Mouse (Mus musculus): ENCODE measurements around the gene Cenpm.

The Cenpm gene

DNA sequence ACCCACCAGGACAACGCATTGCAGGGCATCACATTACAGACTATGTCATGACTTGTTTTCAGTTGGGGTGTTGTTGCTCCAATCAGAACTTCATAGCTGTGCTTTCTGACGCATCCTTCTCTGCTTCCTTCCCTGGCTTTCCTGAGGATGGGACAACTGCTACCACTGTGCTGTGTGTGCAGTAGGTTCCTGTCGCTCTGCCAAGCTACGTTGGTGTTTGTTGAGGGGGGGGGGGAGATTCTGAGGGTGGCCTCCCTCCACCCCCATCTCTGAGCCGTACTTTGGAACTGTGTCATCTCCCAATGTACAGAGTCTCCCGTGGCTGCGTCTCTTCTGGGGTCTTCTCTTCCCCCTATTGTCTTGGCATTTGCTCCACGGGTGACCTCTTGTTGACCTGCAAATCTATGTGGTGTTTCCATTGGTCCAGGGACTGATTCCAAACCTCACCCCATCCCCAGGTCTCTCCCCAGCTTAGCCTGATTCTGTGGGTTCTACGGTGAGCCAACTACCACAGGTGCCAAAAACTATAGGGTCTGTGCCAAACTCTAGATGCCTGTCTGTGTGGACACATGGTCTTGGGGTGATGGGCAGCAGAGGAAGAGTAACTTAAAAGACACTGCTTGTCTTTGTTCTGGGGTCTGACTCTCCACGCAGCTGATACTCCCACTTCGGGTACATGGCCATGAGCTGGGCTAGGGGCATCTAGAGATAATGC, 29.1 kb downstream of the Cenpm start:
- no peak for DNase-seq (ENCODE audit: low spot score in 2 of 2)

- no peak for DNase-seq (ENCODE audit: low spot score in 2 of 2)
These were observed 31.3 kb downstream of the Cenpm start for GRCm38 (mm10) chr15:82213222-82213621.

DNA sequence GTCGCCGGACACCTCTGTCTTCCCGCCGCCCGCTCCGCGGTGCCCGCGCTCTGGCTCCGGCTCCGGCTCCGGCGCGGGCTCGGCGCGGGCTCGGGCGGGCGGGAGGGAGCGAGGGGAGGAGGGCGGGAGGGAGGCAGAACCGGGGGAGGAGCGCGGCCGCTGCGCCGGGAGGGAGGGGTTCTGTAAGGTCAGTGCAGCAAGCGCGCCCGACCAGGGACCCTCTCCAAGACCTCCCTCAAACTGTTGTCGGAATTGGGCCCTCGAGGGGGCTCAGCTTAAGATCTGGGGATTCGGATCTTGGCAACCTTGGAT, 31.8 kb downstream of the Cenpm start, which contains the start of gene Shisa8:
Shisa8 (minus strand) TSS at position 64 of the 312 bp plus-strand sequence.
- DNase-seq (ENCODE audit: low spot score in 2 of 2): no peak

DNA sequence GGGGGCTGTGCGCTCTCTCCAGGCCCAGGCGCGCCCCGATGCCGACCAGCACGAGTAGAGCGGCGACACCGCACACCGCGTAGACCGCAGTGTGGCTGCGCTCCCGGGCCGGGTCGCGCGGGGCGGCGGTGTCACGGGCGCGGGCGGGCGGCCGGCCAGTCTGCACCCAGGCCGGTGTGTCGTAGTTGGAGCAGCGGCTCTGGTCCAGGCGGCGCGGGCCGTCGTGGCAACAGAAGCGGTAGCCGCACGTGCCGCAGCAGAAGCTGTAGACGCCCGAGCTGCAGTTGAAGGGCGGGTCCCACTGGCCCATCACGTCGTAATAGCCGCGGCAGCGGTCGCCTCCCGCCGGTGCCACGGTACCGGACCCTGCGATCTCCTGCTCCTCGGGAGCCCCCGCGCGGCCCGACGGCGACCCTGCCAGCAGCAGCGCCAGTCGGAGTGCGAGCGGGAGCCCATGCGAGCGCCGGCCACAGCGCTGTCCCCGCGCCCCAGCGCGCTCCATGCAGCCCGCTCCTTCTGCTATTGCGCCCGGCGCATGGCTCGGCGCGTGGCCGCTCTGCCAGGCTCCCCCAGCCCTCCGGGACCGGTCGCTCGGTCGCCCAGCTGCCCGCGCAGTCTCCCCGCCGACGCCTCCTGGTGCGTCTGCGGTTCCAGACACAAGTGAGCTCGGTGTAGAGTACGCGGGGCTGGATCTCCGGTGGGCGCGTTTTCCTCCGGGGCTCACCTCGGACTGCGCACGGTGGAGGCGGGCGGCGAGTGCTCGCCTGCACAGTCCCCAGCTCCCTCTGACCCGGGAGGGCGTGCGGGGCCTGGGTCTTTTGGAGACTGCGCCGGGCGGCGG, 32.4 kb downstream of the Cenpm start:
- DNase-seq (ENCODE audit: low spot score in 2 of 2): no peak

DNA sequence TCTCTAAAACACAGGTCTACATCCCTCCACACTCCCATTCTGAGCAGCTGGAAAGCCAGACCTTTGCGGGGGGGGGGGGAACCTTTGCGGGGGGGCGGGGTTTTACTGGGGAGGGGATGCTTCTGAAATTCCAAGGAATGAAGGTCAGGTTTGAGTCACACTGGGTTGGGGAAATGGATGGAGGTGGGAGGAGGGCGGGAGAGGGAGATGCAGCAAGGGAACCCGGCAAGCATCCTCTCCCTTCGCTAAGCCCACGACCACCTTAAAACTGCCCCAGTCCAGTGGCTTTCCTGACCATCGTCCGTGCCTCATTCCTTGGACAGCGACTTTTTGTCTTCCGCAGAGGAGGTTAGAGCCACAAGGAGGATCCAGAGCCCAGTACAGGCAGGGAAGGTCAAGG, 33.3 kb downstream of the Cenpm start:
- no peak for DNase-seq (ENCODE audit: low spot score in 2 of 2)

DNA sequence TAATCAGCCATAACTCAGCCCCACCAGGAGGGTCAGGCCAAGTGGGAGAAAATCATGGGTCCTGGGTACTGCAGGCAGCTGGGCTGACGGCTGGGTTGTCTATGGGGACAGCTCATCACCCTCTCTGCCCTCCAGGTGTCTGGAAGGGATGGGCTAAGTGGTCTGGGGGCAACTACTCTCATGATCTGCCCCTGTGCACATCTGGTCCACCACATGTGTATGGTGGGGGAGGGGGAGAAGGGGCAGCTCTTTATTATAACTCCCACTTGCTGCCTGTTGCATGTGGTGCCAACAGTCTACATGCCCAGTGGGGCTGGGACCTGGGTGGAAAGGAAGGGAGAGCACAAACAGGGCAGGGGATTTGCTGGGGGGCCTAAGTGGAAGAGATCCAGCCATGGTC, 33.7 kb downstream of the Cenpm start:
- DNase-seq (ENCODE audit: low spot score in 2 of 2): no peak

- no peak for DNase-seq (ENCODE audit: low spot score in 2 of 2)
These were observed 35.1 kb downstream of the Cenpm start for GRCm38 (mm10) chr15:82209295-82210050.

DNA sequence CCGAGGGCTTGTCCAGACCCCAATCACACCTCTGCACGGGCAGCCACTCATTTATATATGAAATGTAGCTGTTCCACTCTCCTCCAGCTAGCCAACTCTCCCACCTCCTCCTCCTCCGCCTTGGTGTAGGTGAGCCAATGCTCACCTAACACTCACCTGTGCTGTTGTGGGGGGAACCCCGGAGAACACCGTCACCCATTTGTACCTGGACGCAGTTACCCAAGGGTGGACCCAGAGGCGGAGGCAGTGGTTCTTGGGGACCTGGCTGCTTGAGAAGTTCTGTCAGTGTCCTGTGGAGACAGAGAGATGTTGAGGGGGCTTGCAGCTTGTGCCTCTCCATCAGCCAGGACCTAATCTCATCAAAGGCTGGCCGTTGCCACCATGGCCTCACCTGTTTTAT, 36.2 kb downstream of the Cenpm start:
- no peak for DNase-seq (ENCODE audit: low spot score in 2 of 2)

DNA sequence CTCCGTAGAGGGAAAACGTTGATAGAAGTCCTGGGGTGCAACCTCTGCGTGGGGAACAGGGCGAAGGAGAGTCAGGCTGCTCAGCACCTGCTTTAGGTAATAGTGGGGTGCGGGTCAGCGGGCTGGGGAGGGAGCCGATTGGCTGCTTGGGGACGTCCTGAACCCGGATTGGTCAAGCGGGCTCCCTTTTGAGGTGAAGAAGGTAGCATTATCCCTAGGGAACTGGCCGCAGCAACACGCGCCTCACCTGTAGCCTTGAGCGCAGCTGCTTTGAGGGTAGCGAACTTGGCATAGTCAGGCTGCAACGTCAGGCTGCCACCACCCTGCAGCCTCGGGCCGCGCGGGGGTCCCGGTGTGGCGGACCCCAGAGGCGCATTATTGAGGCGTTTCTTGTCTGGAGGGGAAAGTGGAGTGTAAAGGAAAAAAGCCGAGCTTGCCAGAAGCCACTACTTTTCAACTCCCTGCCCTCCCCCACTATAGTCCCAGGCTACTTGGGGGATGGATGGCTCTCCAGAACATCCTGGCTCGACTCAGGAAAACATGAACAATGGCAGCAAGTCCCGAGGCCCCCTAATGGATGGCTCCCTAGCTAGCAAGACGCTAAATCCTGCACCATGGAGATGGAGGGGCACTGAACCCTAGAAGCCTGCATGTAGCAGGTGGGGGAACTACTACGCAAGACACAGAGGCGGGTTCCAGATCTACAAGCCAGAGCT, 36.9 kb downstream of the Cenpm start:
- no peak for DNase-seq (ENCODE audit: low spot score in 2 of 2)

- no peak for DNase-seq (ENCODE audit: low spot score in 2 of 2)
These were observed 37.5 kb downstream of the Cenpm start for GRCm38 (mm10) chr15:82207105-82207459.

DNA sequence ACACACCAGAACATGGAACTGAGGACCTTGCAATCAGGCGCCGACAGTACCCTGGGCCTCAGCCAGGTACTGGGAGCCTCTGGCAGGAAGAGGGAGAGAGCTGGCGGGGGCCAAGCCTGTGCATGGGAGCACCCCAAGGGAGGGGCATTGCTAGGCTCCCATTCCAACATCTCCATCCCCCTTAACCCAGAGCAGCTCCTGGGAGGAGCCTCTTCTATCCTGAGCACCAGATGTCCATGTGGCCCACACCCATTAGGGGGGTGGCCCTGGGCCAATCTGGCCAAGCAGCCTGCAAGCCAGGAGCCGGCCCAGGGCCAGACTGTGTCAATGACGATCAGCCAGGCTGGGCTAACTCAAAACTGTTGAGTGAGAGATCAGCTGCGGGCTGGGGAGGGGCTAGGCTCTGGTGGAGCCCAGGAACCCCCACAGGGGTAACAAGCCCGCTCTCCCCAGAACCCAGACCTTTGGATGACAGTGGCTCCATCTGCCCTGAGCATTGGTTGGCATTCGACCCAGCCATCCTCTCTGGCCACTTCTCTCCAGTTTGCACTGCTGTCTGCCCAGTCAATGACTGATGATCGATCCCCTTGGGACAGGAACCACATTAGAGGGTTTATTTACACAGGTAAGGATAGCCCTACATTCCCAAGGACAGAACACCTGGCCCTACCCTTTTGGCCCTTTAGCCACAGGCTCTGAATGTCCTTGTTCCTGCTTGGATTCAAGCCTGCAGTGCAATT, 38.0 kb downstream of the Cenpm start:
- DNase-seq (ENCODE audit: low spot score in 2 of 2): no peak

DNA sequence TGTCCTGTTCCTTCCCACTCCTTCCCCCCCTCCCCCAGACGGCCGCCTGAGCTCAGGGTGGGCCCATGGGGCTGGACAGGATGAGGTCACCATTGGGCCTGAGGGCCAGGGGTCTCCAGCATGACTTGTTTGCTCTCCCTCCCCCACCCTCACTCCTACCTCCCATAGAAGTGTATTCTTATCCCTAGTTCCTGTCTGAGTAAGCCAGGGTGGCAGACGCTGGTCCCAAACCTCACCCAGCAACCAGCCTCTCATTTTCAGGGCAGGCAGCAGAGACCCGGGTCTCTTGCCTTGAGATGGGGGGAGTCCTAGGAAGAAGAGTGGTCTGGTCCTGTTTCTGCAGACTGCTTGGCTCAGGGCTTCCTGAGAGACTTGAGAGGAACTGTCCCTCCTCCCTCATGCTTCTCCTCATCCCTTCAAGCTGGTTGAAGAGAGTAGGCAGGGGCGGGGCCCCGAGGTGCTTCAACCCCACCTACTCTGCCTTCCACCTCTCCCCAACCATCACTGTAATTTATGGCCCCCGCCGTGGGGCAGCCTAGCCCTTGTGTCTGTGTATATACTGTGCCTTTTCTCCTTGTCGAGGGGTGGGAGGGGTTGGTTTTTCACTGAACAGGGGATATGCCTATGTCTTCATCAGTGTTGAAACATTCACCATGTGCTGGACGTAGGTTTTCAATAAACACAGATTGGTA, 39.7 kb downstream of the Cenpm start:
- no peak for DNase-seq (ENCODE audit: low spot score in 2 of 2)

DNA sequence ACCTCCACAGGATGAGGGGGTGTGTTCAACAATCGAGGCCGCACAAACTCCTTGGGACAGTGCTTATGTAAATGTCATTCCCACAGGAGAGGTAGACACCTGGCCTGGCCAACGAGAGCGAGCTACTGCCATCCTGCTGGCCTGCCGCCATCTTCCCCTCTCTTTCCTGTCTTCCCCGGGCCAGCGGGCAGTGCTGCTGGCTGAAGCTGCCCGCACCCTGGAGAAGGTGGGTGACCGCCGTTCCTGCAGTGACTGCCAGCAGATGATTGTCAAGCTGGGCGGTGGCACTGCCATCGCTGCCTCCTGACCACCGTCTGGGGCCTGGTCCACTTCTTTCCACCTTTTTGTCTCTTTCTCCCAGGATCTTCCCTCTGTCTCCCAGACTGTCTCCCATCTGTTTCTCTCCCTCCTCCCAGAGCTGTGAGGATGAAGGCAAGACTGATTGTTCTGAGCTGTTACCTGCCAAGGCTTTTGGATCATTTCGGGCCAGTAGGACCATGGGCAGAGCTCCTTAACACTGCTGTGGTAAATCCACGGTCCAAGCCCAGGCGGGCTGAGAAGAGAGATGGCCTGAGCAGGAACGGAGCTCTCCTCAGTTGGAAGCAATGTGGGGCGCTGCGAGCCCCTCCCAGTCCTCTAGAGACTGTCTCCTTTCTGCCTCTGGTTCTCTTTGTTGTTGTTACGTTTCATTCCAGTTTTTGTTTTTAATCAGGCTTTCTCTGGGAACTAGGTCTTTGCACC, 40.8 kb downstream of the Cenpm start:
- no peak for DNase-seq (ENCODE audit: low spot score in 2 of 2)

GRCm38 (mm10) chr15:82203090-82203489, 41.5 kb downstream of the Cenpm start:
- no peak for DNase-seq (ENCODE audit: low spot score in 2 of 2)

DNA sequence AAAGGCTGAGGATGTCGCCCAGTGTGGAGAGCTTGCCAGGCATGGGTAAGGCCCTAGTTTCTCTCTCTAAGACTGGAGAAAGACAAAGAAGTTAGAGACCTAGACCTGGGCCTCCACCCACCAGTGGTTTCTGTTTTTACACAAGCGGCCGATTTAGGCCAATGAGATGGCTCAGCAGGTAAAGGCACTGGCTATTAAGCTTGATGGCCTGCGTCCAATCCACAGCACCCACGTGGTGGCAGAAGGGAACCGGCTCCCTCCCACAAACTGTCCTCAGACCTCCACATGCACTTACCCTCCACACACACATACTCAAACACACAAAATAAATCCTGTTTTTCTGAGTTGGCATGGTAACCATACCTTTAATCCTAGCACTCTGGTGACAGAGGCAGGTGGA, 42.5 kb downstream of the Cenpm start:
- no peak for DNase-seq (ENCODE audit: low spot score in 2 of 2)

- DNase-seq (ENCODE audit: low spot score in 2 of 2): no peak
These were observed 45.0 kb downstream of the Cenpm start for GRCm38 (mm10) chr15:82199546-82199945.

GRCm38 (mm10) chr15:82198342-82198741, 46.2 kb downstream of the Cenpm start:
- DNase-seq (ENCODE audit: low spot score in 2 of 2): no peak

GRCm38 (mm10) chr15:82197937-82198336, 46.6 kb downstream of the Cenpm start:
- DNase-seq (ENCODE audit: low spot score in 2 of 2): peak in 1 of 2 experiments; percentile 70

DNA sequence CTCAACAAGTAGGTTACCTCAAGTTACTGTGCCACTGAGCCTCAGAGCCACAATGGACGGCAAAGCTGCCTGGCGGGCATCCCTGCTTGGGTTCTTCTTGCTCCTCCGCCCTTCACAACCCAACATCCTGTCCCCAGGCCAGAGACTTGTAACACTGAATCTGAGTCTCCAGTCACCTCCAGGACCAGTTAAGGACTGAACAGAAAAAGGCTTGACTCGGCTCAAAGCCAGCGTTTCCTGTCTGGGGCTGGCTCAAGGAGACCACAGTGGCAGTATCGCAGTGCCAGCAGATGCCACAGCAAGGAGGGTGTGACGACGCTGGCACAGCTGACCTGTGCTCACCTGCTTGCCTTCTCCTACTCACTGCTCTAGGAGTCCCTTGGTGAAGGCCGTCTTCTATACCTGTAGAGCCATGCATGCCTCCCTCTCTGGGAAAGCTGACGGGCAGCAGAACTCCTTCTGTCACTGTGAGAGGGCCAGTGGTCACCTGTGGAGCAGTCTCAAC, 47.2 kb downstream of the Cenpm start:
- no peak for DNase-seq (ENCODE audit: low spot score in 2 of 2)

GRCm38 (mm10) chr15:82196300-82196699, 48.2 kb downstream of the Cenpm start:
- no peak for DNase-seq (ENCODE audit: low spot score in 2 of 2)

All from spleen, postnatal 4 days (tissue).